Mouse (Mus musculus): ENCODE data around the gene Gje1.

DNA sequence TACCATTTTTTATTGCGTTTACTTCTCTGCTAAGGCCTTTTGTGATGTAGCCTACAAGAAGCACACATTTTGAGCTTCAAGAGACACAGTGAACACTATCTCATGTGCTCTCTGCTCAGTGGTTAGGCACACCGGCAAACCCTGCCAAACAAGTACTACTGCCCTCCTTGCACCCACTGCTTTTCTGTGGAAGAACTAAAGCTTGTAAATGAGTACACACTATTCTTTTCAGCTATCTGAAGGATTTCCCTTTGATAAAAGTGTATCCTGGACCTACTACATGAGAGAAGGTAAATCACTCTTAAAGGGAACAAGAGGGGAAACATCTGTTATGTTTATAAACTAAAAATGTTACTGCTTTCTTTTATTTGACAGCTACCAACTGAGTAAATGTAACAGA is 51.9 kb downstream of the Gje1 start:
- TF ChIP-seq CTCF (IDR thresholded peaks at IDR 0.05; ENCODE audit: borderline replicate concordance, extremely low read depth, insufficient read depth, insufficient read length) (no peak), POLR2A (IDR thresholded peaks at IDR 0.05; ENCODE audit: borderline replicate concordance, extremely low read depth, insufficient read depth, insufficient read length, poor library complexity, severe bottlenecking) (no peak)
